Mouse (Mus musculus): ENCODE results near the gene Nlrp9b. TPM values are rescaled to one million over a fixed set of nuclear protein-coding genes. Genes with fewer than 3 reads are reported as not detected.
"Not testable (repeated sequence)": the region's sequence is repeated elsewhere in the genome, so short reads cannot be mapped to it uniquely, and the experiment has no call there.

Gene Nlrp9b
- polyA plus RNA-seq, 1 experiment: not detected

DNA sequence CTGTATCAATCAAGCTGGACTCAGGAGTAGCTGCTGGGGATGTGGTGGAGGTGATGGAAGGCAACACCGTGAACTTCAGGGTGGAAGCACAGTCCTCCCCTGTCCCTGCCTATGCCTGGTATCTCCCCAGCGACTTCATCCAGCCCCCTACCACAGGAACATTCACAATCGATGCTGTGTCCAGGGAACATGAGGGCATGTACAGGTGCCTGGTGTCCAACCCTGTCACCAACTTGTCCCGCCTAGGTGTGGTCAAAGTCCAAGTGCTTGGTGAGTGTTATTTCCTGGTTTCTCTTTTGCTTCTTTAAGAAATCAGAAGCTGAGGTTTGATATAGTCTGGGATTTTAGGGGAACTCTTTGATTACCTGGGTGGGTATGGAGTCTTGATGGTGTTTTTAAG lies 19.7 kb upstream of the Nlrp9b start:
- Histone ChIP-seq H3K4me1 (ENCODE audit: control insufficient read depth, insufficient read depth, low read length) (no peaks in the 10 kb centered on the region), H3K4me3 (replicated peaks; ENCODE audit: control insufficient read depth, low read depth, low read length) (no peak overlapping the region), H3K27ac (ENCODE audit: control insufficient read depth, insufficient read depth, low read depth, low read length, poor library complexity) (no peak overlapping the region)
- WGBS: 80% methylated on average over 4 of the region's 4 CpGs
- TF ChIP-seq CTCF (IDR thresholded peaks at IDR 0.05; ENCODE audit: control insufficient read depth, insufficient read depth, low read length): no peak

GRCm38 (mm10) chr7:19996721-19997120 lies 5.5 kb downstream of the Nlrp9b start:
- H3K4me3 ChIP-seq (replicated peaks; ENCODE audit: control insufficient read depth, low read depth, low read length); H3K27ac ChIP-seq (ENCODE audit: control insufficient read depth, insufficient read depth, low read depth, low read length, poor library complexity); H3K4me1 ChIP-seq (ENCODE audit: control insufficient read depth, insufficient read depth, low read length): not testable (repeated sequence)
- WGBS: 60% methylated on average over 3 of the region's 3 CpGs

DNA sequence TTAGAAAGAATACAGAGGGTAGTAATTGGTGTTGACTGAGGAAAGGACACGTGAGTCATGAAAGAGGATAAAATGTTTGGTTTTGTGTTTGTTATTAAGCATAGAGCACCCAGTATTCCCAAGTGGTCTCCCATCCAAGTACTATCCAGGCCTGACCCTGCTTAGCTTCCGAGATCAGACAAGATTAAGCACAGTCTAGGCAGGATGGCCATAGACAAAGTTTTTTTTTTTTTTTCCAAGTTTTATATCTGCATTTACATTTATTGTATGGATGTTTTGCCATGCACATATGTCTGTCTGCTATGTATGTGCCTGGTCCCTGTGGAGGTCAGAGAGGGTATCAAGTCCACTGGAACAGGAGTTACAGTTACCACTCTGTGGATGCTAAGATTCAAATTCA lies 18.7 kb downstream of the Nlrp9b start:
- 61% methylated on average over 2 of the region's 2 CpGs for WGBS
- Histone ChIP-seq H3K4me3 (replicated peaks; ENCODE audit: control insufficient read depth, low read depth, low read length) (no peak overlapping the region), H3K4me1 (ENCODE audit: control insufficient read depth, insufficient read depth, low read length) (no peaks in the 10 kb centered on the region), H3K27ac (ENCODE audit: control insufficient read depth, insufficient read depth, low read depth, low read length, poor library complexity) (no peak overlapping the region)
- no peak for TF ChIP-seq POLR2A (IDR thresholded peaks at IDR 0.05; ENCODE audit: borderline replicate concordance, control insufficient read depth, low read depth, low read length)
- no peak for TF ChIP-seq CTCF (IDR thresholded peaks at IDR 0.05; ENCODE audit: control insufficient read depth, insufficient read depth, low read length)

DNA sequence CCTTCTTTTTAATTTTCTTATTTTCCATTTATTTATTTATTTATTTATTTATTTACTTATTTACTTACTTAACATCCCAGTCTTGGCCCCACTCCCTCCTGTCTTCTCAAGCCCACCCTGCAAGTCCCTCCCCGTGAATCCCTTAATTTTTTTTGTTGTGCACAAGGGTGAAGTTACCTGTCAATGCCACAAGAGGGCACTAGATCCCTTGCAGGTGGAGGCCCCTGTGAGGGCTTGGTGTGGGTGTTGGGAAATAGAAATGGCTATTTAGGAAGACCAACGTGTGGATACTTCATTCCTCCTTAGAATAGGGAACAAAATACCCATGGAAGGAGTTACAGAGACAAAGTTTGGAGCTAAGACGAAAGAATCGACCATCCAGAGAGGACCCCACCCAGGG lies 72.8 kb downstream of the Nlrp9b start:
- not testable (repeated sequence) for H3K4me3 ChIP-seq (replicated peaks; ENCODE audit: control insufficient read depth, low read depth, low read length); H3K4me1 ChIP-seq (ENCODE audit: control insufficient read depth, insufficient read depth, low read length); H3K27ac ChIP-seq (ENCODE audit: control insufficient read depth, insufficient read depth, low read depth, low read length, poor library complexity)
- 58% methylated on average over 4 of the region's 4 CpGs for WGBS

DNA sequence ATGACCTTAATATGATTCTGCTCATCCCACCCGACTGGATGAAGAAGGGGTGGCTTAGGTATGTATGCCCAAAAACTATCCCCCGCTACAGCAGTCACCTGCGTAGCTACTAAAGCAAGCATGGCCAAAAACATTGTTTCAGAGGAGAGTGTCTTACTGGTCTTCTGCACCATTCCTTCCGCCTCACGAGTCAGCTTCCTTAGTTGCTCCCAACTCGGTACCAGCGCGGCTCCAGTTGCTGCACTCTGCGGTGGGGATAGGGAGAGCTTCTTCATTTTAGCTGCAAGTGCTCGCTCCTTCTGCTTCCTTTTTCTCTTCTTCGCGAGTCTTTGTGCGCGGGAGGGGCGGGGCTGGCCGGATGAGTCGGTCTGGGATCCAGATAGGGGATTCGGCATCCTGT lies 86.9 kb downstream of the Nlrp9b start:
- H3K4me1 ChIP-seq (ENCODE audit: control insufficient read depth, insufficient read depth, low read length); H3K4me3 ChIP-seq (replicated peaks; ENCODE audit: control insufficient read depth, low read depth, low read length); H3K27ac ChIP-seq (ENCODE audit: control insufficient read depth, insufficient read depth, low read depth, low read length, poor library complexity): not testable (repeated sequence)
- 75% methylated on average over 18 of the region's 18 CpGs for WGBS

DNA sequence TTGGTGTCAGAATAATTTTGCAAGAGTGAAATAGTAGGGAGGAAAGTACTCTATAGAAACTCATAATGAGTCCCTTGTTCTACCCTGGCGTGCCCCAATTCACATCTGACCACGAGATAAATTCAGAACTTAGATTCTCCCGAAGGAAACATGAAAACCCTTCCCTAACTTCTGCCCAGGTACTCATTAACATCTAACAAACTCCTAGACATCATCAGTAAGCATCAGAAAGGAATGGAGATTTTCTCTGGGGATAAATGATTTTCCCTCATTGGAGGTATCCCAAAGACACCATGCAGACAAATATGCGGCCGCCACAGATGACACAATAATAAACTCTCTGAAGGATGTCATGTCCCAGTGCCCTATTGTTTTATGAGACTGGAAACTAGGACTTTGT lies 108.1 kb downstream of the Nlrp9b start, which contains the start of gene Vmn1r91:
Vmn1r91 (plus strand) TSS at position 301 of the 400 bp plus-strand sequence.
- H3K4me3 ChIP-seq (replicated peaks; ENCODE audit: control insufficient read depth, low read depth, low read length); H3K27ac ChIP-seq (ENCODE audit: control insufficient read depth, insufficient read depth, low read depth, low read length, poor library complexity); H3K4me1 ChIP-seq (ENCODE audit: control insufficient read depth, insufficient read depth, low read length): not testable (repeated sequence)
- 69% methylated on average over 5 of the region's 5 CpGs for WGBS

GRCm38 (mm10) chr7:20122479-20122878 lies 131.2 kb downstream of the Nlrp9b start, which contains the start of gene Gm16442:
TSS of gene Gm16442 (minus strand) at chr7:20122579.
- no CpG with 5 or more reads among the region's 2 CpGs for WGBS
- H3K27ac ChIP-seq (ENCODE audit: control insufficient read depth, insufficient read depth, low read depth, low read length, poor library complexity); H3K4me1 ChIP-seq (ENCODE audit: control insufficient read depth, insufficient read depth, low read length); H3K4me3 ChIP-seq (replicated peaks; ENCODE audit: control insufficient read depth, low read depth, low read length): not testable (repeated sequence)

Other genes with a start within 250 kb of the Nlrp9b start
- gene Nectin2, start 241.0 kb upstream of the Nlrp9b start, polyA plus RNA-seq (2011; ENCODE audit: insufficient read depth, insufficient read length, low replicate concordance, missing spikeins): 1.9 and 4.7 TPM in 2 replicates
- gene Bcam, start 220.4 kb upstream of the Nlrp9b start, polyA plus RNA-seq (2011; ENCODE audit: insufficient read depth, insufficient read length, low replicate concordance, missing spikeins): 0.79 and 4.5 TPM in 2 replicates
- not detected in 2 replicates for gene Cblc, start 194.7 kb upstream of the Nlrp9b start, polyA plus RNA-seq (2011; ENCODE audit: insufficient read depth, insufficient read length, low replicate concordance, missing spikeins)
- gene Bcl3, start 168.7 kb upstream of the Nlrp9b start, polyA plus RNA-seq (2011; ENCODE audit: insufficient read depth, insufficient read length, low replicate concordance, missing spikeins): 6.4 and 13.0 TPM in 2 replicates
- not detected in 2 replicates for gene Gm19345, start 139.5 kb upstream of the Nlrp9b start, polyA plus RNA-seq (2011; ENCODE audit: insufficient read depth, insufficient read length, low replicate concordance, missing spikeins)
- 3.8 and 8.2 TPM in 2 replicates for gene Ceacam16, start 130.2 kb upstream of the Nlrp9b start, polyA plus RNA-seq (2011; ENCODE audit: insufficient read depth, insufficient read length, low replicate concordance, missing spikeins)
- gene Ceacam19, start 103.5 kb upstream of the Nlrp9b start, polyA plus RNA-seq (2011; ENCODE audit: insufficient read depth, insufficient read length, low replicate concordance, missing spikeins): not detected in 2 replicates
- 2.6 and 4.7 TPM in 2 replicates for gene Pvr, start 70.3 kb upstream of the Nlrp9b start, polyA plus RNA-seq (2011; ENCODE audit: insufficient read depth, insufficient read length, low replicate concordance, missing spikeins)
- gene Igsf23, start 40.7 kb upstream of the Nlrp9b start, polyA plus RNA-seq (2011; ENCODE audit: insufficient read depth, insufficient read length, low replicate concordance, missing spikeins): 0.52 TPM in 1 of 2 replicates, not detected in the other
- 1.0 TPM in 2 replicates for gene Ceacam20, start 26.1 kb upstream of the Nlrp9b start, polyA plus RNA-seq (2011; ENCODE audit: insufficient read depth, insufficient read length, low replicate concordance, missing spikeins)
- not detected in 2 replicates for gene Vmn1r91, start 108.2 kb downstream of the Nlrp9b start, polyA plus RNA-seq (2011; ENCODE audit: insufficient read depth, insufficient read length, low replicate concordance, missing spikeins)
- gene Gm16442, start 131.1 kb downstream of the Nlrp9b start, polyA plus RNA-seq (2011; ENCODE audit: insufficient read depth, insufficient read length, low replicate concordance, missing spikeins): not detected in 2 replicates
- not detected in 2 replicates for gene Vmn1r93, start 147.6 kb downstream of the Nlrp9b start, polyA plus RNA-seq (2011; ENCODE audit: insufficient read depth, insufficient read length, low replicate concordance, missing spikeins)
- gene Vmn1r94, start 176.9 kb downstream of the Nlrp9b start, polyA plus RNA-seq (2011; ENCODE audit: insufficient read depth, insufficient read length, low replicate concordance, missing spikeins): not detected in 2 replicates
- not detected in 2 replicates for gene Vmn1r95, start 202.2 kb downstream of the Nlrp9b start, polyA plus RNA-seq (2011; ENCODE audit: insufficient read depth, insufficient read length, low replicate concordance, missing spikeins)
- not detected in 2 replicates for gene Gm6164, start 214.1 kb downstream of the Nlrp9b start, polyA plus RNA-seq (2011; ENCODE audit: insufficient read depth, insufficient read length, low replicate concordance, missing spikeins)
- not detected in 2 replicates for gene Gm4498, start 242.4 kb downstream of the Nlrp9b start, polyA plus RNA-seq (2011; ENCODE audit: insufficient read depth, insufficient read length, low replicate concordance, missing spikeins)

Measured in bone marrow, adult 2 months (tissue).